Mouse (Mus musculus): ENCODE results near the gene Fam205c. TPM values are rescaled to one million over a fixed set of nuclear protein-coding genes. Genes with fewer than 3 reads are reported as not detected.
"Not testable (repeated sequence)": the region's sequence is repeated elsewhere in the genome, so short reads cannot be mapped to it uniquely, and the experiment has no call there.

The Fam205c gene
- total and polyA plus RNA-seq, 3 experiments: 0.14 to 9.8 (median 8.3) TPM

DNA sequence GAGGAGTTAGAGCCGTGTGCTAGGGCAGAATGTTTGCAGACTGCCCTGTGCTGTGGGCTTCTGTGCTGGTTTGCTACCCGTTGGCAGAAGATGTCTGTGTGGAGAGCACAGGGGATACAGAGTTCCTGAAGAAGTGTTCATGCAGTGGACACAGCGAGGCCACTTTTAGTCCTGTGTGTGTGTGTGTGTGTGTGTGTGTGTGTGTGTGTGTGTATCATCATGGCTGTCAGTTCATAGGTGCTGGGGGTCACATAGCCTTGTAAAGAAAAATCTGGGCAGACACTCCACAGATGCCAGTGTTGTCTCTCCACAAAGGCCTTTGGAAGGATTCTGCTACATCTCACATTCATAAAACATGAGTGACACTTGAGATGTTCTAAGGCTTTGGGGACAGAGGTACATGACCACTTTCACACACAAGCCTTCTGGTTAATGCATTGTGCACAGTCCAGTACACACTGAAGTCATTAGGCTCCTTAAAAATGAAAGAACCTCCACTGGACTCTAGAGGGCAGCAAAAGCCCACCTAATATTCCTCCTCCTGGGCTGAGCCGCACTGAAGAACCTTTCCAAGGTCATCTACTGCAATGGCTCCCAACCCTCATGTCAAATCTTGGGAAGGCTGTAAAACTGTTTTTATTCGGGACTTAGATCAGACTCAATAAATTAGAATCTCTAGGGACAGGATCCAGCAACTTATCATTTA, 2.7 kb upstream of the Fam205c start:
- Histone ChIP-seq H3K27ac (no peak overlapping the region), H3K4me3 (no peak overlapping the region), H3K4me1 (ENCODE audit: control insufficient read depth, insufficient read depth, low read length) (no peaks in the 10 kb centered on the region), H3K79me2 (replicated peaks; ENCODE audit: control insufficient read depth, insufficient read depth, low read length) (no peaks in the 10 kb centered on the region), H3K27me3 (ENCODE audit: control insufficient read depth, insufficient read depth, low read length) (no peaks in the 10 kb centered on the region), H3K36me3 (ENCODE audit: control insufficient read depth, insufficient read depth, low read length) (no peaks in the 10 kb centered on the region), H3K9ac (ENCODE audit: low read depth, low read length) (no peak overlapping the region)
- intact Hi-C loops (cut with DNase I): loop anchor here (1.0 to 5.0 kb wide), 3 partner anchors 41 to 89 kb away; partner anchors contain the start of gene Phf24
- peak; percentile 35 to 38 for DNase-seq
- TF ChIP-seq CTCF (IDR thresholded peaks at IDR 0.05) (peak; percentile 78), EP300 (IDR thresholded peaks at IDR 0.05; ENCODE audit: insufficient read depth, low read depth, low read length) (peak; percentile 71; the same call in 1 of the 2 replicates), POLR2A (IDR thresholded peaks at IDR 0.05; ENCODE audit: insufficient read depth, low read depth, low read length) (no peak)
- WGBS: 29% methylated on average over 5 of the region's 5 CpGs

DNA sequence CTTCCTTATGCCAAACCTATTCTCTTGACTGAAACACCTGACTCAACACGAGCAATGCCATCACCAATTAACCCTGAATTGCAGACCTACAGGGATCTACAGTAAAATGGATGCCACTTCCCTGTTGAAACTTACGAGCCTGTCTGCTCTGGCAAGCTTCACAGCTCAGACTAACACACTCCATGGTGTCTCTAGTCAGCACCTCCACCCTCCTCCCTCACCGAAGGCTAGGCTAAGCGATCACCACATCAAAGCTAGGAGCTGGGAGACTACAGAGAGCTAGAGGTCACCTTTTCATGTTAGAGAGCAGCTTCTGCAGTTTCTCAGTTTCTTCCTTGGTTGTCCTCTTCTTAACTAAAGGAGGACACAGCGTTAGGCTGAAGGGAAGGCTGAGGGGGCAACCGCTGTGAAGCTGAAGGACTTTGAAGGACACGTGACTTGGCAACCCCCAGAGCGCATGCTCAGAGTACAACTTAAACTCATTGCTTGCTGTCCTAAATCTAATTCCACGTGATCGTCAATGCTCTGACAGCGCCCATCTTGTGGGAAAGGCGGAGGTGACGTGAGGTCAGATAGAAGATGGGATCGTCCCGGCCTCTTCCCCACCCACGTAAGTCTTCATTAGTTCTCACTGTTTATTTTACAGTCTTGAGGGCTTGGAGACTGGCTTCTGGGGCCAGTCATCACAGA, 1.1 kb downstream of the Fam205c start:
- Histone ChIP-seq H3K4me1 (ENCODE audit: control insufficient read depth, insufficient read depth, low read length) (no peaks in the 10 kb centered on the region), H3K4me3 (no peak overlapping the region), H3K36me3 (ENCODE audit: control insufficient read depth, insufficient read depth, low read length) (no peaks in the 10 kb centered on the region), H3K27me3 (ENCODE audit: control insufficient read depth, insufficient read depth, low read length) (no peaks in the 10 kb centered on the region), H3K27ac (peak overlapping the region; percentile 41), H3K79me2 (replicated peaks; ENCODE audit: control insufficient read depth, insufficient read depth, low read length) (no peaks in the 10 kb centered on the region), H3K9ac (ENCODE audit: low read depth, low read length) (no peak overlapping the region)
- TF ChIP-seq EP300 (IDR thresholded peaks at IDR 0.05; ENCODE audit: insufficient read depth, low read depth, low read length): no peak
- TF ChIP-seq POLR2A (IDR thresholded peaks at IDR 0.05; ENCODE audit: insufficient read depth, low read depth, low read length): no peak
- TF ChIP-seq CTCF (IDR thresholded peaks at IDR 0.05): no peak
- 73% methylated on average over 16 of the region's 16 CpGs for WGBS
- intact Hi-C loops (cut with DNase I): no loop called here
- peak in 1 of 2 experiments; percentile 9 for DNase-seq

DNA sequence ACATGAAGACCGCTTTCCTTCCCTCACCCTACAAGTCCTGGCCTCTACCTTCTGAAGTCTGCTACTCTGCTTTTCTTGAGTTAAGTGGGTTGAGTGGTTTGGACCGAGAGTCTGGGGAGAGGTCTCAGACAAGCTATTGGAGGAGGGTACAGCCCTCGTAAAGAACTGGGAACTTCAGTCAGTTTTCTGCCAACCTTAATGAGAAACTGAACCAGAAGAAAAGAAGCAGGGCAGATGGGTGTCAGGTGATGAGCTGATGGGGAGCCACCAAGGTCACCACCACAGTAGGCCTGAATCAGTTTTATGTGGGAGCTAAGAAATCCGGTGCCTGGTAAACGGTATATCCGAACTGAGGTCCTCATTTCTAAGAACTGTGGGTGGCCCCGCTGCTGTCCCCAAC, 1.9 kb downstream of the Fam205c start:
- no peaks in the 10 kb centered on the region for H3K4me1 ChIP-seq (ENCODE audit: control insufficient read depth, insufficient read depth, low read length)
- H3K36me3 ChIP-seq (ENCODE audit: control insufficient read depth, insufficient read depth, low read length): no peaks in the 10 kb centered on the region
- TF ChIP-seq EP300 (IDR thresholded peaks at IDR 0.05; ENCODE audit: insufficient read depth, low read depth, low read length) (no peak), CTCF (IDR thresholded peaks at IDR 0.05) (no peak), POLR2A (IDR thresholded peaks at IDR 0.05; ENCODE audit: insufficient read depth, low read depth, low read length) (no peak)
- intact Hi-C loops (cut with DNase I): no loop called here
- no peak overlapping the region for H3K27ac ChIP-seq
- no peaks in the 10 kb centered on the region for H3K79me2 ChIP-seq (replicated peaks; ENCODE audit: control insufficient read depth, insufficient read depth, low read length)
- no peak for DNase-seq
- no peak overlapping the region for H3K9ac ChIP-seq (ENCODE audit: low read depth, low read length)
- no peak overlapping the region for H3K4me3 ChIP-seq
- H3K27me3 ChIP-seq (ENCODE audit: control insufficient read depth, insufficient read depth, low read length): no peaks in the 10 kb centered on the region
- whole genome bisulfite sequencing: 94% methylated on average over 7 of the region's 7 CpGs

DNA sequence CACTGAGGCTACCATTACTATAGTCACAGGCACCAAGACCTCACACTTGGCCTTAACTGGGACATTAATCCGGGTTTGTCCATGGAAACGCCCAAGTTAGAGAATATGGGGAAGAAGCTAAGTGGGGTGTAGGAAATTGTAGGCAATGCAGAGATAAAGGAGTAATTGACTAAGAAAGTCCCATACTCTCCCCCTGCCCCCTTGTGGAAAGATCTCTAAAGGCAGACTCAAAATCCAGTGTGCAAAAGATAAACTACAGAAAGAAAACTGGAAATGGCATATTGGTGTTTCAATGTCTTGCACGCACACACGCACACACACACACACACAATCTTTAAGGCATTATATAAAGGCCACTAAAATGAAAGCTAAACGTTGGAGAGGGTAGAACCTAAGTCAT, 3.3 kb downstream of the Fam205c start:
- Histone ChIP-seq H3K27me3 (ENCODE audit: control insufficient read depth, insufficient read depth, low read length) (no peaks in the 10 kb centered on the region), H3K79me2 (replicated peaks; ENCODE audit: control insufficient read depth, insufficient read depth, low read length) (no peaks in the 10 kb centered on the region), H3K27ac (no peak overlapping the region), H3K4me1 (ENCODE audit: control insufficient read depth, insufficient read depth, low read length) (no peaks in the 10 kb centered on the region), H3K36me3 (ENCODE audit: control insufficient read depth, insufficient read depth, low read length) (no peaks in the 10 kb centered on the region), H3K4me3 (no peak overlapping the region), H3K9ac (ENCODE audit: low read depth, low read length) (no peak overlapping the region)
- no peak for TF ChIP-seq EP300 (IDR thresholded peaks at IDR 0.05; ENCODE audit: insufficient read depth, low read depth, low read length)
- TF ChIP-seq CTCF (IDR thresholded peaks at IDR 0.05): peak; percentile 35
- intact Hi-C loops (cut with DNase I): no loop called here
- DNase-seq: no peak
- 74% methylated on average over 5 of the region's 5 CpGs for WGBS

DNA sequence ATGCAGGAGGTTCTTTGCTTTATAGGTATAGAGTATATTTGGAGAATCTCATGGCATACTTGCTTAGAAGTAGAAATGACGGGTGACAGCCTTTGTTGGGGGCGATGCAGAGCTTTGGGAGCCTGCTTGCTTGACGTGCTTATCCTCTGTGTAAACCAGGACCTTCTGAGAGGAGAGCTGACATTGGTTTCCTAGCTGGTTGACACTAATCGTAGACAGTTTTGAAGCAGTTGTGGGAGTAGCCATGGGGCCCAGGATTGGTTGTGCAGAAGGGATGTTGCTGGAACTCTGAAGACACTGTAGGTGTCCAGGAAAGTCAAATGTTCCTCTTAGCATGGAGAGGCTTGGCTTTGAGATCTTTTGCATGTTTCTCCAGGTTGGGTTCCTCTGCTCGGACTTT, 5.8 kb downstream of the Fam205c start:
- H3K36me3 ChIP-seq (ENCODE audit: control insufficient read depth, insufficient read depth, low read length): no peaks in the 10 kb centered on the region
- no peak overlapping the region for H3K27ac ChIP-seq
- 87% methylated on average over 5 of the region's 5 CpGs for WGBS
- H3K4me3 ChIP-seq: no peak overlapping the region
- no peak for TF ChIP-seq EP300 (IDR thresholded peaks at IDR 0.05; ENCODE audit: insufficient read depth, low read depth, low read length)
- TF ChIP-seq POLR2A (IDR thresholded peaks at IDR 0.05; ENCODE audit: insufficient read depth, low read depth, low read length): no peak
- no peak for TF ChIP-seq CTCF (IDR thresholded peaks at IDR 0.05)
- no peak overlapping the region for H3K9ac ChIP-seq (ENCODE audit: low read depth, low read length)
- H3K4me1 ChIP-seq (ENCODE audit: control insufficient read depth, insufficient read depth, low read length): no peaks in the 10 kb centered on the region
- intact Hi-C loops (cut with DNase I): no loop called here
- no peaks in the 10 kb centered on the region for H3K79me2 ChIP-seq (replicated peaks; ENCODE audit: control insufficient read depth, insufficient read depth, low read length)
- no peak for DNase-seq
- no peaks in the 10 kb centered on the region for H3K27me3 ChIP-seq (ENCODE audit: control insufficient read depth, insufficient read depth, low read length)

DNA sequence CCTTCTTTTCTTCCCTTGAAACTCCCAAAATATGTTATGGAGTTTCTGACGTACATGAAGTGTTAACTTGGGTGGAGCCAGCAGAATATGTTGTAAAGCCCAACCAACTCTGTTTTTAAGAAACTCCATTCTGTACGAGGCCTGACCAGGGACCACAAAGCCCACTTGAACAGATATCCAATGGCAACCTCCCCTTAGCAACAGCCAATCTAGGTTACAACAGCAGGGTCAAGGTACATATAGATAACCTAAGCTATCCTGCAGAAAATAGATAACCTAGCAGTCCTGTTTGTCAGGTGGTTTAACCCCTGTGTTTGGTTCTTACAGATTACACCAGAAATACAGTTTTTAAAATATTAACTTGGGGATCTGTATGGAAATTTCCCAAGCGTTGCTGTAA, 6.6 kb downstream of the Fam205c start:
- 57% methylated on average over 3 of the region's 3 CpGs for WGBS
- Histone ChIP-seq H3K27me3 (ENCODE audit: control insufficient read depth, insufficient read depth, low read length) (no peaks in the 10 kb centered on the region), H3K4me1 (ENCODE audit: control insufficient read depth, insufficient read depth, low read length) (no peaks in the 10 kb centered on the region), H3K27ac (no peak overlapping the region), H3K4me3 (no peak overlapping the region), H3K79me2 (replicated peaks; ENCODE audit: control insufficient read depth, insufficient read depth, low read length) (no peaks in the 10 kb centered on the region), H3K36me3 (ENCODE audit: control insufficient read depth, insufficient read depth, low read length) (no peaks in the 10 kb centered on the region), H3K9ac (ENCODE audit: low read depth, low read length) (no peak overlapping the region)
- no peak for DNase-seq
- intact Hi-C loops (cut with DNase I): no loop called here
- no peak for TF ChIP-seq CTCF (IDR thresholded peaks at IDR 0.05)
- TF ChIP-seq POLR2A (IDR thresholded peaks at IDR 0.05; ENCODE audit: insufficient read depth, low read depth, low read length): no peak
- TF ChIP-seq EP300 (IDR thresholded peaks at IDR 0.05; ENCODE audit: insufficient read depth, low read depth, low read length): no peak

DNA sequence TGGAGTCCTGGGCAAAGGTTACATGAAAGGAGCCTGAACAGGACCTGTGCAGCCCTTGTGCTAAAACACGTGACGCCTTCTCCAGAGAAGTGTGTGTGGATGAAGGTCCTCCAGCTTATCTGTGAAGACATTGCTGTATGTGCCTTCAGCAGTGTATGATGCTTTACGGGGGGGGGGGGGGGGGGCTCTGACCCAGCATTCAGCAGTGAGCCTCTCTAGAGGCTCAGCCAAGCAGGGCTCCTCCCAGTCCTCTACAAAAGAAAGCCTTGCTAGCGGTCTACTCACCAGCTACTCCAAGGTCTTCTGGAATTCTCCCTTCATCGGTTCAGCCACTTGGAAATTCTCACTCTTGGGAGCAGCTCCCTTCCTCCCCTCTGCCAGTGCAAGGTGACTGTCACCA, 10.5 kb downstream of the Fam205c start:
- H3K27me3 ChIP-seq (ENCODE audit: control insufficient read depth, insufficient read depth, low read length); H3K36me3 ChIP-seq (ENCODE audit: control insufficient read depth, insufficient read depth, low read length); DNase-seq; H3K9ac ChIP-seq (ENCODE audit: low read depth, low read length); H3K79me2 ChIP-seq (replicated peaks; ENCODE audit: control insufficient read depth, insufficient read depth, low read length); H3K27ac ChIP-seq; H3K4me1 ChIP-seq (ENCODE audit: control insufficient read depth, insufficient read depth, low read length); intact Hi-C loops (cut with DNase I); H3K4me3 ChIP-seq: not testable (repeated sequence)
- WGBS: 69% methylated on average over 5 of the region's 5 CpGs

DNA sequence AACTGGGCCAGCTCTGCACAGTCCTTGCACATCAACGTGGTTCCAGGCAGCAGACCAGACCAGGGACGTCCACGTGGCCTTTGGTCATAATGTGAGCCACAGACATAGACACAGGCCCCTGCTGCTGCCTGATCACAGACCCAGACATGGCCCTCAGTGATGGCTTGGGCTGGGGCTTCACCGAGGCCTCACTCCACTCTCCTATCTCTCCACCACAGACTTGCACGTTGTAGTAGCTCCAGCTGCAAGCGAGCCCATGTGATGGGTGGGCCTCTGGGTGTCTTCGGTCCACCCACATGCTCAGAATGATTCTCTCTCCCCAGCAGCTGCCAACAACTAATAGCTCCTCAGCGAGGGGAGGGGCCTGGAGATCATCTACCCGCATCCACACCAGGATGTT, 13.6 kb downstream of the Fam205c start:
- DNase-seq; H3K36me3 ChIP-seq (ENCODE audit: control insufficient read depth, insufficient read depth, low read length); intact Hi-C loops (cut with DNase I); H3K79me2 ChIP-seq (replicated peaks; ENCODE audit: control insufficient read depth, insufficient read depth, low read length); H3K4me3 ChIP-seq; H3K27me3 ChIP-seq (ENCODE audit: control insufficient read depth, insufficient read depth, low read length); H3K27ac ChIP-seq; H3K4me1 ChIP-seq (ENCODE audit: control insufficient read depth, insufficient read depth, low read length); H3K9ac ChIP-seq (ENCODE audit: low read depth, low read length): not testable (repeated sequence)
- 63% methylated on average over 9 of the region's 9 CpGs for WGBS

All from heart, adult 2 months (tissue).